Mouse (Mus musculus): Measurements from ENCODE around the gene Gm45140.

DNA sequence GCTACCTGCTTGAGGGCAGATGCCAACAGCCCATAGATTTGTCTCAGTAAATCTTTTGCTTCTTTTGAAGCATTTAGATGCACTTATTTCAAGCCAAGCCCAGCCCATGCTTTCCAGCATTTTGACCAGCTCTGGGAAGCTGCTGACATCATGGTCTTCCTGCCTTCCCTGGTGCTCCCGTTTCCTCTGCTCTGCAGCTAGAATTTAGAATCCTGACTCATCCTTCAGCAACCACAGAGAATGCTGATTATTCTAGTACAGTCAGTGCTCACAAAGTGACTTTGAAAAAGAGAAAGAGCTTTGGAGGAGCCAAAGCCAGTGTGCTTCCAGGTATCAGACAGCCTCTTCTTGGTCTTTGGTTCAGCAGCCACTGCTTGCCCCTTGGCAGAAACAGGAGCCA lies 21.5 kb upstream of the Gm45140 start:
- no peak for TF ChIP-seq POLR2A (IDR thresholded peaks at IDR 0.05; ENCODE audit: borderline replicate concordance, control insufficient read depth, low read depth, low read length)
- TF ChIP-seq CTCF (IDR thresholded peaks at IDR 0.05; ENCODE audit: control insufficient read depth, insufficient read depth, low read length) = no peak
